Mouse (Mus musculus): Measurements from ENCODE around the gene Stat3. TPM values are rescaled to one million over a fixed set of nuclear protein-coding genes. Genes with fewer than 3 reads are reported as not detected.

Gene Stat3
- polyA plus RNA-seq, 1 experiment from 2014 or later, result 39.4 TPM

DNA sequence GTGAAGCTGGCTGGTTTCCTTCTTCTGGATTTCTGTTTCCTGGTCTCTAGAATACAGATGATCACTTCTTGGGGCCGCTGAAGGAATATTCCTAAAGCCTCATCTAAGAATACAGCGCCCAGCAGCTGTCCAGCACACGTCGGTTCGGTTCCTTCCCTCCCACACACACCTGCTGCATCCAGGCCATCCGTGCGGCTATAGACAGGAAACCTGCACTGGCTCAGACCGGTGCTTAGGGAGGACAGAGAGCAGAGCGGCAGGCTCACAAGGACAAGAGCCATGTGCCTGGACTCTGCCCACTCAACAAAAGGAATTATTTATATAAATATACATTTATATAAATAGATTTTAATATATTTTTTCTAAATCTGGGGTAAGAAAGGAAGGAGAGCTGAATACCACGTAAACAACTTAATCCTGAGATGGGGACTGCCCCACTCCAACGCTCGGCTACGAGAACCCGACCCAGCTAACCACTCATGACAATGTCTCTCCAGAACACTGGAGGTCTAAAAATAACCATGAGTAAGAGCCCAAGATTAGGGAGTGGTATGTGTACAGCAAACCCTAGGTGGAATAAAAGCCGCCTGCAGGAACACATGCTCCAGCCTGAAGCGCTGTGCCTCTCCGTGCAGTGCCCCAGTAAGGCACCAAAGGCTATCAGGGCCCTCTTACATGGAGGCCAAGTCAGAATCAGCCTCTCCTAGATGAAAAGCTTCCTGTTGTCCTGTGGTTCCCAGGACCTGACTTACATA is 26.8 kb downstream of the Stat3 start:
- ATAC-seq (ENCODE audit: insufficient number of reproducible peaks, low FRiP score, low TSS enrichment, low read depth), result no peak

DNA sequence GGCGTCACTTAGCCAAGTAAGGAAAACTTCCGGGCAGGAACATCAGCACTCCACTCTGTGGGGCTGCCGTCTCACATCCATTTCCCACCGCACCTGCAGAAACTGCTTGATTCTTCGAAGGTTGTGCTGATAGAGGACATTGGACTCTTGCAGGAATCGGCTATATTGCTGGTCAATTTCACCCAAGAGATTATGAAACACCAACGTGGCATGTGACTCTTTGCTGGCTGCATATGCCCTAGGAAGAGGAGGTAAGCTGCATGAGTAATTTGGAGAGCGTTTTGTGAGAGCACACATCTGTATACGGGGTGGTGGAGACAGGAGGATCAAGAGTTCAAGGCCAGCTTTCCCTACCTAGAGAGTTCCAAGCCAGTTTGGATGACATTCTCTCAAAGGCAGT is 30.8 kb downstream of the Stat3 start:
- Histone ChIP-seq H3K36me3 (ENCODE audit: control insufficient read depth, insufficient read depth, low read length) (peaks cover 5% of the 10 kb centered on the region; the same call in 1 of the 2 replicates), H3K27me3 (ENCODE audit: control insufficient read depth, insufficient read depth, low read length) (no peaks in the 10 kb centered on the region), H3K4me3 (ENCODE audit: low read depth, low read length) (no peak overlapping the region), H3K27ac (replicated peaks; ENCODE audit: low read depth, low read length) (no peak overlapping the region), H3K9me3 (ENCODE audit: control insufficient read depth, low read length) (no peaks in the 10 kb centered on the region), H3K9ac (ENCODE audit: low read length) (no peak overlapping the region), H3K4me1 (ENCODE audit: control insufficient read depth, insufficient read depth, low read length) (no peaks in the 10 kb centered on the region), H3K4me2 (ENCODE audit: low read depth, severe bottlenecking) (no peak overlapping the region)
- ATAC-seq (ENCODE audit: insufficient number of reproducible peaks, low FRiP score, low TSS enrichment, low read depth) (no peak), DNase-seq (ENCODE audit: low spot score) (no peak)
- WGBS, result 87% methylated on average over 9 of the region's 9 CpGs

More for the DNA sequence above, 26.8 kb downstream of the Stat3 start:
- WGBS, result 91% methylated on average over 17 of the region's 17 CpGs
- Histone ChIP-seq H3K27me3 (ENCODE audit: control insufficient read depth, insufficient read depth, low read length) (no peaks in the 10 kb centered on the region), H3K27ac (replicated peaks; ENCODE audit: low read depth, low read length) (no peak overlapping the region), H3K36me3 (ENCODE audit: control insufficient read depth, insufficient read depth, low read length) (no peaks in the 10 kb centered on the region), H3K4me1 (ENCODE audit: control insufficient read depth, insufficient read depth, low read length) (no peaks in the 10 kb centered on the region), H3K9me3 (ENCODE audit: control insufficient read depth, low read length) (0 out of 2 replicates have a peak, but pooled peaks cover 2% of the 10 kb centered on the region), H3K4me3 (ENCODE audit: low read depth, low read length) (no peak overlapping the region), H3K9ac (ENCODE audit: low read length) (no peak overlapping the region), H3K4me2 (ENCODE audit: low read depth, severe bottlenecking) (no peak overlapping the region)
- DNase-seq (ENCODE audit: low spot score), result no peak

DNA sequence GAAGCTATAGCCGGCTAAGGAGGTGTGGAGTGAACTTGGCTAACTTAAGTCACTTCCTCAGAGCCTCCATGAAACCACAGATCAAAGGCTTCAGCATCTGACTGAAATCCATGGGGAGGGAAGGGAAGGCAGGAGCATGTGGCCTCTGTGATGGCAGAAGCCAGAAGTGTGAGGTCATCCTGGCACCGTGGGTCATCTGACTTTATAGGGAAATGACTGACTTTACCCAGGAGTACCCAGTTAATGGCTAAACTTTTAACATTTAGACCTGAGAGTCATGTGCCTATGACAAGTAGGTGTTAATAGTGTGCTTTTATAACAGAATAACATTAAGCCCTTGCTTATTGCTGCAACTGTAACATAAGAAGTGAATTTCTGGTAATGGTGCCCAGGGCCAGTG is 31.2 kb downstream of the Stat3 start:
- no peak for ATAC-seq (ENCODE audit: insufficient number of reproducible peaks, low FRiP score, low TSS enrichment, low read depth)
- 62% methylated on average over 2 of the region's 2 CpGs for WGBS

DNA sequence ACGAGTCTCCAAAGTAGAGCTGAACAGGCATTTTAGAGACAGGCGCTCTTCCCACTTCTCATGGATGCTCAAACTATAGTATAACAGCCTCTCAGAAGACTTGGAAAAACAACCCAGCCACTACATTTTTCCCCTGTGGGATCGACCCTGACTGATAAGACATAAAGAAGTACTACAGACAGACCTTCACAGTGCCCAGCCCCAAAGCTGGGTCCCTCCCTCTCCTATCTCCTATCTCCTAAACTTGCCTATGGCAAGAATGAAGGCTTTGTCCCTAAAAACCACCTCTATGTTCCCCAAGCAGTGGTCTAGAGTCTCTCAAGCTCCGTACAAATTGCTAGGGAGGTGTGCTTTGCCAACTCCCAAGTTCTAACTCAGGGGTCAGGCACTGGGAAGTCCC is 32.5 kb downstream of the Stat3 start:
- DNase-seq (ENCODE audit: low spot score) (no peak), ATAC-seq (ENCODE audit: insufficient number of reproducible peaks, low FRiP score, low TSS enrichment, low read depth) (no peak)
- H3K9me3 ChIP-seq (ENCODE audit: control insufficient read depth, low read length), result no peaks in the 10 kb centered on the region
- no peak overlapping the region for H3K4me3 ChIP-seq (ENCODE audit: low read depth, low read length)
- no peak overlapping the region for H3K4me2 ChIP-seq (ENCODE audit: low read depth, severe bottlenecking)
- no peak overlapping the region for H3K27ac ChIP-seq (replicated peaks; ENCODE audit: low read depth, low read length)
- H3K36me3 ChIP-seq (ENCODE audit: control insufficient read depth, insufficient read depth, low read length), result peaks cover 12% of the 10 kb centered on the region; the same call in 1 of the 2 replicates
- WGBS, result 88% methylated on average over 4 of the region's 4 CpGs
- no peaks in the 10 kb centered on the region for H3K4me1 ChIP-seq (ENCODE audit: control insufficient read depth, insufficient read depth, low read length)
- no peak overlapping the region for H3K9ac ChIP-seq (ENCODE audit: low read length)
- no peaks in the 10 kb centered on the region for H3K27me3 ChIP-seq (ENCODE audit: control insufficient read depth, insufficient read depth, low read length)

More for the DNA sequence above, 31.2 kb downstream of the Stat3 start:
- peaks cover 8% of the 10 kb centered on the region; the same call in 1 of the 2 replicates for H3K36me3 ChIP-seq (ENCODE audit: control insufficient read depth, insufficient read depth, low read length)
- DNase-seq (ENCODE audit: low spot score), result no peak
- H3K4me2 ChIP-seq (ENCODE audit: low read depth, severe bottlenecking), result no peak overlapping the region
- no peak overlapping the region for H3K27ac ChIP-seq (replicated peaks; ENCODE audit: low read depth, low read length)
- H3K27me3 ChIP-seq (ENCODE audit: control insufficient read depth, insufficient read depth, low read length), result no peaks in the 10 kb centered on the region
- no peaks in the 10 kb centered on the region for H3K4me1 ChIP-seq (ENCODE audit: control insufficient read depth, insufficient read depth, low read length)
- H3K9ac ChIP-seq (ENCODE audit: low read length), result no peak overlapping the region
- no peaks in the 10 kb centered on the region for H3K9me3 ChIP-seq (ENCODE audit: control insufficient read depth, low read length)
- no peak overlapping the region for H3K4me3 ChIP-seq (ENCODE audit: low read depth, low read length)

DNA sequence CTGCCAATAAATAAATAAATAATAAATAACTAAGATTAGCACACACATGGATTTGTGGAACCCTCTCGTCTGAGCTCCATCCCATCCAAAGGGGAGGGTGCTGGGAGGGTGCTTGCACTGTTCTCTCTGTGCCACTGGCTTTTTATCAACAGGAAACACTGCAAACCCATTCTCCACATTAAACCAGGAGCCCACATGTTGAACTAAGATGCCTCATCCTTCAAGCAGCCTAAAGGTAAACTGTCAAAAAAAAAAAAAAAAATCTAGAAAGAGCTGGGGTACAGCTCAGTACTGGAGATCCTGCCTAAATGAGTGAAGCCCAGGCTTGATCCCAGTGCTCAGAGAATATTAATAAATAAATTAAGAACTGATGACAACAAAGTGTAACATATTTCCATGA is 33.4 kb downstream of the Stat3 start:
- H3K36me3 ChIP-seq (ENCODE audit: control insufficient read depth, insufficient read depth, low read length), result peaks cover 13% of the 10 kb centered on the region; the same call in 1 of the 2 replicates

DNA sequence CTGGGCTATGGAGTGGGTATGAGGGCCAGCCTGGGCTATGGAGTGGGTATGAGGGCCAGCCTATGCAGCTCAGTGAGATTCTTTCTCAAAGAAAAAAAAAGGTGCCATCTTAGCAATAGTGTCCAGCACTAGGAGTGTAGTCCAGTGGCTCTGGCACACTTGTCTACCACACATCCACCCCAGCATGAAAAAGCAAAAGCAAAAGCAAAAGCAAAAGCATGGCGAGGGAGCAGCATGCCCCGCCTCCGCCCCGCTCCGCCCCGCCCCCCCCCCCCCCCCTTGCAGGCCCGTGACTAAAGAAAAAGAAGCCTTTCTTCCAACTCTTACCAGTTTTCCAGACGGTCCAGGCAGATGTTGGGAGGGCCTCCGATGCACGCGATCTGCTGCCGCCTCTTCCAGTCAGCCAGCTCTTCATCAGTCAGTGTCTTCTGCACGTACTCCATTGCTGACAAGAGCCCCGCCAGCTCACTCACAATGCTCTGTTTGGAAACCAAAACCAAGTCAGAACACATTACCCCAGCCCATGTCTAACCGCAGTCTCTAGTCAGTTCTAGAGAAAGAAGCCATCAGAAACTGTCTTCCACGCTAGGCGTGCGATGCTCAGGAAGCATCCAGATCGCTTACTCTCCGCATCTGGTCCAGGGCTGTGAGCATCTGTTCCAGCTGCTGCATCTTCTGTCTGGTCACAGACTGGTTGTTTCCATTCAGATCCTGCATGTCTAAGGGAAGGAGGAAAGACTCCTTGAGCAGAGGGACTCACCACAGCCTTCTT is 34.6 kb downstream of the Stat3 start:
- WGBS, result 83% methylated on average over 15 of the region's 20 CpGs

More for the DNA sequence above, 33.4 kb downstream of the Stat3 start:
- ATAC-seq (ENCODE audit: insufficient number of reproducible peaks, low FRiP score, low TSS enrichment, low read depth) (no peak), DNase-seq (ENCODE audit: low spot score) (no peak)
- Histone ChIP-seq H3K27ac (replicated peaks; ENCODE audit: low read depth, low read length) (no peak overlapping the region), H3K9ac (ENCODE audit: low read length) (no peak overlapping the region), H3K9me3 (ENCODE audit: control insufficient read depth, low read length) (no peaks in the 10 kb centered on the region), H3K4me2 (ENCODE audit: low read depth, severe bottlenecking) (no peak overlapping the region), H3K4me1 (ENCODE audit: control insufficient read depth, insufficient read depth, low read length) (no peaks in the 10 kb centered on the region), H3K4me3 (ENCODE audit: low read depth, low read length) (no peak overlapping the region), H3K27me3 (ENCODE audit: control insufficient read depth, insufficient read depth, low read length) (no peaks in the 10 kb centered on the region)
- WGBS, result 59% methylated on average over 1 of the region's 1 CpGs

DNA sequence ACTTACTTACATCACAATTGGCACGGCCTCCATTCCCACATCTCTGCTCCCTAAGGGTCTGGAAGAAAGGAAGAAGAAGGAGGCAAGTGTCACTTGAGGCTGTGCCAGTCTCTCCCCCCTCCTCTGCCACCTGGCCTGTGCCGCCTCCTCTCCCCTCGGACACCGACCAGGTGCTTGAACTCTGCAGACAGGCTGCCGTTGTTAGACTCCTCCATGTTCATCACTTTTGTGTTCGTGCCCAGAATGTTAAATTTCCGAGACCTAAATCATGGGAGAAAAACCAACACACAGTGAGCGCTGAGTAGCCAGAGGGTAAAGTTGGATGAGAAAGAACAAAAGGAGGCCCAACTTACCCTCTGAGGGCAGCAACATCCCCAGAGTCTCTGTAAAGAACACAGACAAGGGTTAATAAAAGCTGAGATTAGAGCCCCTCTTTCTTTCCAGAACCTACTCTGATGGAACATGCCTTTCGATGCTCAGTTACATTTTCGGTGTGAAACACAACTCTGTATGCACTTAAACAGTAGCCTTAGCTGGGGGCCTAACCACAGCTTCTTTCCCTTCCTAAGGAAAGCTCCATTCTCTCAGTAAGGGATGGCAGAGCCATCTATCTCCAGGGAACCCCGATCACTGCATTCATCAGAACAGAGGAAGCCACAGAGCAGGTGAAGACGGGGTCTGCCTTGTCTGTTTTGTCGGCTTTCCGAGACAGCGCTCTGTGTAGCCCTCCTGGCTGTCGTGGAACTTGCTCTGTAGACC is 40.7 kb downstream of the Stat3 start:
- Histone ChIP-seq H3K4me1 (ENCODE audit: control insufficient read depth, insufficient read depth, low read length) (no peaks in the 10 kb centered on the region), H3K36me3 (ENCODE audit: control insufficient read depth, insufficient read depth, low read length) (peaks cover 8% of the 10 kb centered on the region; the same call in 1 of the 2 replicates), H3K9me3 (ENCODE audit: control insufficient read depth, low read length) (no peaks in the 10 kb centered on the region), H3K9ac (ENCODE audit: low read length) (no peak overlapping the region), H3K4me2 (ENCODE audit: low read depth, severe bottlenecking) (no peak overlapping the region), H3K27me3 (ENCODE audit: control insufficient read depth, insufficient read depth, low read length) (no peaks in the 10 kb centered on the region), H3K4me3 (ENCODE audit: low read depth, low read length) (no peak overlapping the region), H3K27ac (replicated peaks; ENCODE audit: low read depth, low read length) (no peak overlapping the region)
- DNase-seq (ENCODE audit: low spot score), result no peak
- ATAC-seq (ENCODE audit: insufficient number of reproducible peaks, low FRiP score, low TSS enrichment, low read depth), result no peak
- WGBS, result 86% methylated on average over 16 of the region's 16 CpGs

More for the DNA sequence above, 34.6 kb downstream of the Stat3 start:
- Histone ChIP-seq H3K4me1 (ENCODE audit: control insufficient read depth, insufficient read depth, low read length) (no peaks in the 10 kb centered on the region), H3K27ac (replicated peaks; ENCODE audit: low read depth, low read length) (no peak overlapping the region), H3K4me2 (ENCODE audit: low read depth, severe bottlenecking) (no peak overlapping the region), H3K9ac (ENCODE audit: low read length) (no peak overlapping the region), H3K36me3 (ENCODE audit: control insufficient read depth, insufficient read depth, low read length) (peaks cover 13% of the 10 kb centered on the region; the same call in 1 of the 2 replicates), H3K27me3 (ENCODE audit: control insufficient read depth, insufficient read depth, low read length) (no peaks in the 10 kb centered on the region), H3K9me3 (ENCODE audit: control insufficient read depth, low read length) (no peaks in the 10 kb centered on the region), H3K4me3 (ENCODE audit: low read depth, low read length) (no peak overlapping the region)
- DNase-seq (ENCODE audit: low spot score) (no peak), ATAC-seq (ENCODE audit: insufficient number of reproducible peaks, low FRiP score, low TSS enrichment, low read depth) (no peak)
